Mouse (Mus musculus) brain, embryonic 14.5 days (tissue): ENCODE results near the gene Copa.

ENCODE experiments used
- CTCF ChIP-seq: fragments of 200-500 bp; IDR thresholded peaks from 2 replicates; pipeline ENCODE4 v1.5.1; 2012; ENCODE audit warnings: inconsistent platforms, mild to moderate bottlenecking, moderate library complexity, borderline replicate concordance; ENCODE audit not compliant: insufficient read depth, insufficient read length; ENCODE audit errors: extremely low read depth
- POLR2A ChIP-seq: fragments of 200-500 bp; IDR thresholded peaks from 2 replicates; pipeline ENCODE4 v1.6.1; 2012; ENCODE audit warnings: mild to moderate bottlenecking, inconsistent platforms, borderline replicate concordance; ENCODE audit not compliant: poor library complexity, insufficient read depth, insufficient read length, severe bottlenecking; ENCODE audit errors: extremely low read depth

DNA sequence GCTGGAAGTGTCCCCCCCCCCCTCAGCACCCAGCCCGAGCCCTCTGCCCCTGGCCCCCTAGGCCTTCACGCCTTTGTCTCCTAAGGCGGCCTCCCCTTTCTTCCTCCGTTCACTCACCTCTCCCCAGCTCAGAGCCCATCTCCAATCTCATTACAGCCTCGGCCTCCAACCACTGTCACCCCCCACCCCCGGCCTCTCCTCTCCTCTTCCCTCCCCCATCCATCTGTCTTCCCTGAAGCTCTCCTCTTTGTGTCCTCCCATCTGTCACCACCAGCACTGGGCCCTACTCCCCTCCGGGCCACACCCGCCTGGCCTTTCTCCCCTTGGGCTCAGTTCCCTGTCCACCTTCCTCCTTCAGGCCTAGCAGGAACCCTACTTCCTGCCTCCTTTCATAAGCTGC is 21.1 kb upstream of the Copa start:
- no peak for TF ChIP-seq POLR2A
- no peak for TF ChIP-seq CTCF
